Mouse (Mus musculus) small intestine, adult 2 months (tissue): ENCODE measurements around the gene Rps29.

ENCODE experiments used
- CTCF ChIP-seq: fragments of 200-500 bp; IDR thresholded peaks from 2 replicates; pipeline ENCODE4 v1.5.1; 2012; ENCODE audit warnings: low read depth, mild to moderate bottlenecking, control low read depth, inconsistent platforms, low read length, moderate library complexity, mixed read lengths; ENCODE audit not compliant: insufficient replicate concordance, insufficient read length; ENCODE audit errors: extremely low read depth
- POLR2A ChIP-seq: fragments of 200-500 bp; IDR thresholded peaks from 2 replicates; pipeline ENCODE4 v1.6.1; 2012; ENCODE audit warnings: low read depth, mild to moderate bottlenecking, control low read depth, inconsistent platforms, low read length, moderate library complexity

- no peak for TF ChIP-seq POLR2A
- no peak for TF ChIP-seq CTCF
Measured at GRCm38 (mm10) chr12:69159578-69159940, 573 bp upstream of the Rps29 start.
